8 mouse cellular contexts compared by ENCODE assay signal in genomic region chr2:20811506-20811905, GRCm38 (mm10).
DNase-seq lines count a peak whose midpoint lies in the region; ATAC-seq lines count a peak whose summit lies in the region.

No protein-coding gene starts in this region.

- 90% methylated on average over 8 of the region's 8 CpGs for WGBS in forebrain, embryonic 12.5 days

- no peak for ATAC-seq in forebrain, embryonic 12.5 days (ENCODE audit: low FRiP score)

- no peak overlapping the region for H3K27ac ChIP-seq in forebrain, embryonic 12.5 days

- no peaks in the 10 kb centered on the region for H3K4me1 ChIP-seq in forebrain, embryonic 12.5 days

- H3K9me3 ChIP-seq in forebrain, embryonic 12.5 days, result no peaks in the 10 kb centered on the region

- no peaks in the 10 kb centered on the region for H3K27me3 ChIP-seq in forebrain, embryonic 12.5 days

- H3K4me2 ChIP-seq in forebrain, embryonic 12.5 days, result no peak overlapping the region

- intact Hi-C loops in heart, postnatal 14 days (cut with DNase I), result no loop called here

- peak; percentile 14 for DNase-seq in adrenal gland, adult 2 months
- DNase-seq in adrenal gland, adult 8-10 months, result no peak
- peak; percentile 18 for DNase-seq in layer of hippocampus, adult 11-12 months (ENCODE audit: low spot score)
- no peak for DNase-seq in layer of hippocampus, postnatal 25 days (ENCODE audit: extremely low spot score in 1 of 2, low spot score in 1 of 2)
- peak; percentile 24 to 60 for DNase-seq in heart, postnatal 14 days
- DNase-seq in lung, postnatal 4 days, result peak; percentile 13 to 46
- no peak for DNase-seq in retina, embryonic 14.5 days (ENCODE audit: low spot score)

- no peak overlapping the region for H3K4me3 ChIP-seq in forebrain, embryonic 12.5 days (replicated peaks)

- peaks cover 4% of the 10 kb centered on the region; the same call in 1 of the 2 replicates for H3K36me3 ChIP-seq in forebrain, embryonic 12.5 days (replicated peaks)

- H3K9ac ChIP-seq in forebrain, embryonic 12.5 days, result no peak overlapping the region

Comparison
In these comparisons a context has a peak if more than half of its experiments do, and no peak if none do; other contexts are left out.
1. DNase-seq: peak in adrenal gland, adult 2 months (single experiment), layer of hippocampus, adult 11-12 months (single experiment), heart, postnatal 14 days (2 of 2) and lung, postnatal 4 days (2 of 2); none in adrenal gland, adult 8-10 months (single experiment), layer of hippocampus, postnatal 25 days (0 of 2) and retina, embryonic 14.5 days (single experiment).